Mouse (Mus musculus) right cerebral cortex, postnatal 14 days (tissue): ENCODE results near the gene Bag3.

ENCODE experiments used
- DNase-seq: peaks from one replicate; pipeline ENCODE4 v3.0.0; 2022

The Bag3 gene

GRCm38 (mm10) chr7:128523349-128523961 is at the start of gene Bag3:
Gene Bag3, plus strand, starts transcription at chr7:128523616.
- peak; percentile 75 for DNase-seq

- peak; percentile 59 for DNase-seq
Observed at GRCm38 (mm10) chr7:128474322-128474721, 49.1 kb upstream of the Bag3 start.

GRCm38 (mm10) chr7:128488986-128489385 is 34.4 kb upstream of the Bag3 start:
- no peak for DNase-seq

GRCm38 (mm10) chr7:128494546-128494945 is 28.9 kb upstream of the Bag3 start:
- DNase-seq = no peak

GRCm38 (mm10) chr7:128499801-128500200 is 23.6 kb upstream of the Bag3 start:
- DNase-seq = no peak

- DNase-seq = peak; percentile 19
Observed at GRCm38 (mm10) chr7:128504091-128504490, 19.3 kb upstream of the Bag3 start.

GRCm38 (mm10) chr7:128511936-128512335 is 11.5 kb upstream of the Bag3 start:
- no peak for DNase-seq

GRCm38 (mm10) chr7:128513512-128513911 is 9.9 kb upstream of the Bag3 start:
- no peak for DNase-seq

- no peak for DNase-seq
Observed at GRCm38 (mm10) chr7:128514341-128514740, 9.1 kb upstream of the Bag3 start.

- no peak for DNase-seq
Observed at GRCm38 (mm10) chr7:128516346-128516745, 7.1 kb upstream of the Bag3 start.

GRCm38 (mm10) chr7:128519316-128520050 is 3.9 kb upstream of the Bag3 start:
- no peak for DNase-seq

GRCm38 (mm10) chr7:128523962-128524581 is 656 bp downstream of the Bag3 start:
- peak; percentile 54 for DNase-seq

GRCm38 (mm10) chr7:128524641-128525040 is 1.2 kb downstream of the Bag3 start:
- no peak for DNase-seq

GRCm38 (mm10) chr7:128526611-128527010 is 3.2 kb downstream of the Bag3 start:
- no peak for DNase-seq

GRCm38 (mm10) chr7:128528596-128528995 is 5.2 kb downstream of the Bag3 start:
- no peak for DNase-seq

- no peak for DNase-seq
Observed at GRCm38 (mm10) chr7:128529126-128529525, 5.7 kb downstream of the Bag3 start.

- DNase-seq = no peak
Observed at GRCm38 (mm10) chr7:128529574-128530051, 6.2 kb downstream of the Bag3 start.

- DNase-seq = no peak
Observed at GRCm38 (mm10) chr7:128531031-128531430, 7.6 kb downstream of the Bag3 start.

- DNase-seq = no peak
Observed at GRCm38 (mm10) chr7:128531929-128532328, 8.5 kb downstream of the Bag3 start.

GRCm38 (mm10) chr7:128532441-128533166 is 9.2 kb downstream of the Bag3 start:
- no peak for DNase-seq

GRCm38 (mm10) chr7:128534984-128535491 is 11.6 kb downstream of the Bag3 start:
- no peak for DNase-seq

GRCm38 (mm10) chr7:128536074-128536473 is 12.7 kb downstream of the Bag3 start:
- DNase-seq = no peak

- DNase-seq = no peak
Observed at GRCm38 (mm10) chr7:128537676-128538075, 14.3 kb downstream of the Bag3 start.
